Mouse (Mus musculus) embryonic facial prominence, embryonic 11.5 days (tissue): Measurements from ENCODE around the gene Pecam1. TPM values are rescaled to one million over a fixed set of nuclear protein-coding genes. Genes with fewer than 3 reads are reported as not detected.
"Not testable (repeated sequence)": the region's sequence is repeated elsewhere in the genome, so short reads cannot be mapped to it uniquely, and the experiment has no call there.

Source experiments
- ATAC-seq: fragments of 200-750 bp; cut with Nextera tagmentation; replicated peaks from 2 replicates; pipeline ENCODE4 v1.8.0; 2017; ENCODE audit warnings: low read depth; ENCODE audit not compliant: insufficient number of reproducible peaks, low FRiP score, low TSS enrichment
- DNase-seq: peaks from one replicate; pipeline ENCODE4 v3.0.0-alpha.2; 2015; ENCODE audit warnings: low spot score
- H3K27ac ChIP-seq: fragments of 300-500 bp; sonication (generic); replicated peaks from 2 replicates; pipeline ENCODE4 v1.5.1; 2014; ENCODE audit warnings: mild to moderate bottlenecking, low read depth, low read length, control low read depth
- H3K27me3 ChIP-seq: fragments of 300-500 bp; sonication (generic); 2 replicates; pipeline ENCODE4 v1.6.1; 2014; ENCODE audit warnings: mild to moderate bottlenecking, low read length, moderate library complexity, mixed read lengths; ENCODE audit not compliant: control insufficient read depth, insufficient read depth
- H3K36me3 ChIP-seq: fragments of 300-500 bp; sonication (generic); replicated peaks from 2 replicates; pipeline ENCODE4 v1.6.1; 2014; ENCODE audit warnings: low read depth, mild to moderate bottlenecking, low read length, moderate library complexity, mixed read lengths; ENCODE audit not compliant: control insufficient read depth, insufficient read depth
- H3K4me1 ChIP-seq: fragments of 300-500 bp; sonication (generic); 2 replicates; pipeline ENCODE4 v1.6.1; 2014; ENCODE audit warnings: low read length, mixed read lengths; ENCODE audit not compliant: control insufficient read depth, insufficient read depth
- H3K4me2 ChIP-seq: fragments of 300-500 bp; sonication (generic); 2 replicates; pipeline ENCODE4 v1.6.1; 2014; ENCODE audit warnings: low read depth, mild to moderate bottlenecking, control low read depth, low read length, moderate library complexity
- H3K4me3 ChIP-seq: fragments of 300-500 bp; sonication (generic); 2 replicates; pipeline ENCODE4 v1.5.1; 2014; ENCODE audit warnings: low read depth, low read length, control low read depth
- H3K9ac ChIP-seq: fragments of 300-500 bp; sonication (generic); replicated peaks from 2 replicates; pipeline ENCODE4 v1.6.1; 2014; ENCODE audit warnings: mild to moderate bottlenecking, control low read depth, low read length
- H3K9me3 ChIP-seq: fragments of 300-500 bp; sonication (generic); replicated peaks from 2 replicates; pipeline ENCODE4 v1.6.1; 2016; ENCODE audit warnings: mild to moderate bottlenecking, low read length, inconsistent platforms, mixed read lengths; ENCODE audit not compliant: control insufficient read depth
- WGBS: fragments of 180-500 bp; shearing (Covaris S2); extraction: QIAGEN DNeasy Blood & Tissue Kit; methylation state at CpG from one replicate; pipeline ENCODE4 v1.1.7; 2014; 5-methylcytosine and 5-hydroxymethylcytosine counted together
- polyA plus RNA-seq: library from polyadenylated mRNA; unstranded; fragments of >200 nt; fragmentation: Nextera tagmentation; extraction: Ambion mirVana; gene quantifications from 2 replicates; pipeline ENCODE4 v1.2.1, GENCODE M21; 2014

The Pecam1 gene
- polyA plus RNA-seq, 1 experiment from 2014 or later = 26.7 TPM

GRCm38 (mm10) chr11:106749557-106750120 is 789 bp downstream of the Pecam1 start:
- WGBS = 94% methylated on average over 7 of the region's 7 CpGs
- not testable (repeated sequence) for H3K4me3 ChIP-seq, H3K36me3 ChIP-seq, H3K27me3 ChIP-seq, H3K9ac ChIP-seq, H3K27ac ChIP-seq, DNase-seq, ATAC-seq, H3K4me2 ChIP-seq, H3K9me3 ChIP-seq, H3K4me1 ChIP-seq

GRCm38 (mm10) chr11:106744949-106745348 is 5.5 kb downstream of the Pecam1 start:
- ATAC-seq (no peak), DNase-seq (no peak)
- no peak overlapping the region for H3K4me3 ChIP-seq
- no peaks in the 10 kb centered on the region for H3K27me3 ChIP-seq
- no peaks in the 10 kb centered on the region for H3K9me3 ChIP-seq
- H3K4me2 ChIP-seq = no peak overlapping the region
- no peak overlapping the region for H3K27ac ChIP-seq
- 88% methylated on average over 5 of the region's 5 CpGs for WGBS
- H3K4me1 ChIP-seq = no peaks in the 10 kb centered on the region
- H3K36me3 ChIP-seq = no peaks in the 10 kb centered on the region
- no peak overlapping the region for H3K9ac ChIP-seq

GRCm38 (mm10) chr11:106742388-106742841 is 8.0 kb downstream of the Pecam1 start:
- Histone ChIP-seq H3K9me3 (no peaks in the 10 kb centered on the region), H3K27me3 (no peaks in the 10 kb centered on the region), H3K4me3 (no peak overlapping the region), H3K4me1 (no peaks in the 10 kb centered on the region), H3K9ac (no peak overlapping the region), H3K4me2 (no peak overlapping the region), H3K36me3 (no peaks in the 10 kb centered on the region), H3K27ac (no peak overlapping the region)
- ATAC-seq = no peak
- 53% methylated on average over 6 of the region's 6 CpGs for WGBS
- DNase-seq = peak; percentile 62

- Histone ChIP-seq H3K4me1 (no peaks in the 10 kb centered on the region), H3K4me3 (no peak overlapping the region), H3K4me2 (no peak overlapping the region), H3K27ac (no peak overlapping the region), H3K9me3 (no peaks in the 10 kb centered on the region), H3K27me3 (no peaks in the 10 kb centered on the region), H3K36me3 (no peaks in the 10 kb centered on the region), H3K9ac (no peak overlapping the region)
- no peak for DNase-seq
- no peak for ATAC-seq
- WGBS = 91% methylated on average over 3 of the region's 3 CpGs
Observed at GRCm38 (mm10) chr11:106741826-106742225, 8.6 kb downstream of the Pecam1 start.

- 65% methylated on average over 6 of the region's 6 CpGs for WGBS
- no peak for ATAC-seq
- DNase-seq = peak; percentile 64
Observed at GRCm38 (mm10) chr11:106741232-106741631, 9.2 kb downstream of the Pecam1 start.

GRCm38 (mm10) chr11:106740724-106741123 is 9.7 kb downstream of the Pecam1 start:
- not testable (repeated sequence) for H3K27ac ChIP-seq, DNase-seq, H3K9ac ChIP-seq, H3K4me1 ChIP-seq, H3K36me3 ChIP-seq, H3K27me3 ChIP-seq, ATAC-seq, H3K9me3 ChIP-seq, H3K4me3 ChIP-seq, H3K4me2 ChIP-seq
- WGBS = 92% methylated on average over 5 of the region's 8 CpGs

More at GRCm38 (mm10) chr11:106741232-106741631, 9.2 kb downstream of the Pecam1 start:
- Histone ChIP-seq H3K4me3 (no peak overlapping the region), H3K27me3 (no peaks in the 10 kb centered on the region), H3K36me3 (no peaks in the 10 kb centered on the region), H3K4me2 (no peak overlapping the region), H3K4me1 (no peaks in the 10 kb centered on the region), H3K9ac (no peak overlapping the region), H3K27ac (no peak overlapping the region), H3K9me3 (no peaks in the 10 kb centered on the region)

- Histone ChIP-seq H3K27ac (no peak overlapping the region), H3K4me3 (no peak overlapping the region), H3K4me2 (no peak overlapping the region), H3K9ac (no peak overlapping the region), H3K27me3 (no peaks in the 10 kb centered on the region), H3K9me3 (no peaks in the 10 kb centered on the region), H3K4me1 (no peaks in the 10 kb centered on the region), H3K36me3 (no peaks in the 10 kb centered on the region)
- 88% methylated on average over 2 of the region's 2 CpGs for WGBS
- ATAC-seq (no peak), DNase-seq (no peak)
Observed at GRCm38 (mm10) chr11:106739116-106739515, 11.3 kb downstream of the Pecam1 start.

GRCm38 (mm10) chr11:106737178-106737621 is 13.2 kb downstream of the Pecam1 start:
- ATAC-seq = 0 out of 2 replicates have a peak, but pooled peaks have one; percentile 29
- H3K36me3 ChIP-seq = no peaks in the 10 kb centered on the region
- WGBS = 16% methylated on average over 12 of the region's 12 CpGs
- peak overlapping the region; percentile 29; the same call in 1 of the 2 replicates for H3K9ac ChIP-seq
- H3K9me3 ChIP-seq = no peaks in the 10 kb centered on the region
- no peaks in the 10 kb centered on the region for H3K4me1 ChIP-seq
- no peaks in the 10 kb centered on the region for H3K27me3 ChIP-seq
- no peak for DNase-seq
- no peak overlapping the region for H3K27ac ChIP-seq
- no peak overlapping the region for H3K4me2 ChIP-seq
- H3K4me3 ChIP-seq = no peak overlapping the region
